Mouse (Mus musculus): Measurements from ENCODE around the gene Ptp4a2.

Gene Ptp4a2

GRCm38 (mm10) chr4:129797985-129798384 is 13.0 kb upstream of the Ptp4a2 start:
- no peak for DNase-seq (ENCODE audit: low spot score)

GRCm38 (mm10) chr4:129803368-129803767 is 7.7 kb upstream of the Ptp4a2 start:
- no peak for DNase-seq (ENCODE audit: low spot score)

GRCm38 (mm10) chr4:129805059-129805458 is 6.0 kb upstream of the Ptp4a2 start:
- DNase-seq (ENCODE audit: low spot score): no peak

- DNase-seq (ENCODE audit: low spot score): no peak
Observed at GRCm38 (mm10) chr4:129811605-129812468, 818 bp downstream of the Ptp4a2 start.

- no peak for DNase-seq (ENCODE audit: low spot score)
Observed at GRCm38 (mm10) chr4:129817591-129817990, 6.6 kb downstream of the Ptp4a2 start.

- DNase-seq (ENCODE audit: low spot score): no peak
Observed at GRCm38 (mm10) chr4:129818506-129819195, 7.6 kb downstream of the Ptp4a2 start.

- peak; percentile 92 for DNase-seq (ENCODE audit: low spot score)
Observed at GRCm38 (mm10) chr4:129819712-129820336, 8.8 kb downstream of the Ptp4a2 start.

GRCm38 (mm10) chr4:129820417-129821086 is 9.5 kb downstream of the Ptp4a2 start:
- peak; percentile 24 for DNase-seq (ENCODE audit: low spot score)

- DNase-seq (ENCODE audit: low spot score): no peak
Observed at GRCm38 (mm10) chr4:129821087-129821616, 10.1 kb downstream of the Ptp4a2 start.

GRCm38 (mm10) chr4:129822324-129822723 is 11.3 kb downstream of the Ptp4a2 start:
- no peak for DNase-seq (ENCODE audit: low spot score)

GRCm38 (mm10) chr4:129823216-129823810 is 12.3 kb downstream of the Ptp4a2 start:
- no peak for DNase-seq (ENCODE audit: low spot score)

- DNase-seq (ENCODE audit: low spot score): no peak
Observed at GRCm38 (mm10) chr4:129827611-129828010, 16.6 kb downstream of the Ptp4a2 start.

- DNase-seq (ENCODE audit: low spot score): no peak
Observed at GRCm38 (mm10) chr4:129828081-129828480, 17.1 kb downstream of the Ptp4a2 start.

GRCm38 (mm10) chr4:129829799-129830198 is 18.8 kb downstream of the Ptp4a2 start:
- DNase-seq (ENCODE audit: low spot score): no peak

- no peak for DNase-seq (ENCODE audit: low spot score)
Observed at GRCm38 (mm10) chr4:129830343-129830944, 19.4 kb downstream of the Ptp4a2 start.

- no peak for DNase-seq (ENCODE audit: low spot score)
Observed at GRCm38 (mm10) chr4:129834581-129834980, 23.6 kb downstream of the Ptp4a2 start.

GRCm38 (mm10) chr4:129835296-129835695 is 24.3 kb downstream of the Ptp4a2 start:
- DNase-seq (ENCODE audit: low spot score): no peak

GRCm38 (mm10) chr4:129839866-129840555 is 29.0 kb downstream of the Ptp4a2 start:
- no peak for DNase-seq (ENCODE audit: low spot score)

GRCm38 (mm10) chr4:129846823-129847222 is 35.8 kb downstream of the Ptp4a2 start:
- no peak for DNase-seq (ENCODE audit: low spot score)

- DNase-seq (ENCODE audit: low spot score): no peak
Observed at GRCm38 (mm10) chr4:129850491-129850890, 39.5 kb downstream of the Ptp4a2 start.

Data from urinary bladder, postnatal 10 days (tissue).